Mouse (Mus musculus): ENCODE results near the gene Hcn3. TPM values are rescaled to one million over a fixed set of nuclear protein-coding genes. Genes with fewer than 3 reads are reported as not detected.

Gene Hcn3
- total RNA-seq, 1 experiment: 4.0 TPM

GRCm38 (mm10) chr3:89124241-89124640 is 35.8 kb downstream of the Hcn3 start:
- Histone ChIP-seq H3K9me3 (ENCODE audit: control insufficient read depth, insufficient read depth, low read depth, low read length) (no peaks in the 10 kb centered on the region), H3K9ac (ENCODE audit: insufficient read depth, low read depth, low read length, poor library complexity, severe bottlenecking) (no peak overlapping the region), H3K36me3 (ENCODE audit: control insufficient read depth, insufficient read depth, low read length, poor library complexity, severe bottlenecking) (no peaks in the 10 kb centered on the region), H3K4me1 (ENCODE audit: control insufficient read depth in 2 of 2, insufficient read depth in 2 of 2, low read length in 2 of 2, poor library complexity in 1 of 2) (no peaks in the 10 kb centered on the region), H3K27ac (ENCODE audit: insufficient read depth, low read depth, low read length, poor library complexity, severe bottlenecking) (no peak overlapping the region), H3K4me3 (ENCODE audit: insufficient read depth in 1 of 2, low read depth in 1 of 2, low read length in 2 of 2, poor library complexity in 1 of 2, severe bottlenecking in 1 of 2) (no peak overlapping the region)
- TF ChIP-seq ZNF384 (IDR thresholded peaks at IDR 0.05; ENCODE audit: low read depth, low read length) (no peak), CHD2 (IDR thresholded peaks at IDR 0.05; ENCODE audit: low read depth, low read length) (no peak), HCFC1 (IDR thresholded peaks at IDR 0.05; ENCODE audit: borderline replicate concordance, insufficient read depth, low read length) (no peak), ZC3H11A (IDR thresholded peaks at IDR 0.05; ENCODE audit: borderline replicate concordance, low read depth, low read length) (no peak), MAFK (IDR thresholded peaks at IDR 0.05; ENCODE audit: insufficient read depth, low read depth, low read length) (no peak)
- in situ Hi-C loops (cut with MboI; ENCODE audit: low sequenced_read_pairs in 2 of 2, unreplicated experiment in 2 of 2): no loop called here
- DNase-seq (ENCODE audit: low read depth, low spot score): no peak

- H3K36me3 ChIP-seq (ENCODE audit: control insufficient read depth, insufficient read depth, low read length, poor library complexity, severe bottlenecking): no peaks in the 10 kb centered on the region
- in situ Hi-C loops (cut with MboI; ENCODE audit: low sequenced_read_pairs in 2 of 2, unreplicated experiment in 2 of 2): no loop called here
- H3K9me3 ChIP-seq (ENCODE audit: control insufficient read depth, insufficient read depth, low read depth, low read length): no peaks in the 10 kb centered on the region
- H3K4me1 ChIP-seq (ENCODE audit: control insufficient read depth in 2 of 2, insufficient read depth in 2 of 2, low read length in 2 of 2, poor library complexity in 1 of 2): no peaks in the 10 kb centered on the region
- TF ChIP-seq ZC3H11A (IDR thresholded peaks at IDR 0.05; ENCODE audit: borderline replicate concordance, low read depth, low read length) (no peak), ZNF384 (IDR thresholded peaks at IDR 0.05; ENCODE audit: low read depth, low read length) (no peak), HCFC1 (IDR thresholded peaks at IDR 0.05; ENCODE audit: borderline replicate concordance, insufficient read depth, low read length) (no peak), MAFK (IDR thresholded peaks at IDR 0.05; ENCODE audit: insufficient read depth, low read depth, low read length) (no peak), CHD2 (IDR thresholded peaks at IDR 0.05; ENCODE audit: low read depth, low read length) (no peak)
- no peak overlapping the region for H3K27ac ChIP-seq (ENCODE audit: insufficient read depth, low read depth, low read length, poor library complexity, severe bottlenecking)
- no peak overlapping the region for H3K9ac ChIP-seq (ENCODE audit: insufficient read depth, low read depth, low read length, poor library complexity, severe bottlenecking)
- no peak overlapping the region for H3K4me3 ChIP-seq (ENCODE audit: insufficient read depth in 1 of 2, low read depth in 1 of 2, low read length in 2 of 2, poor library complexity in 1 of 2, severe bottlenecking in 1 of 2)
- DNase-seq (ENCODE audit: low read depth, low spot score): no peak
These were observed 36.7 kb downstream of the Hcn3 start for GRCm38 (mm10) chr3:89123313-89123712.

- Histone ChIP-seq H3K9ac (ENCODE audit: insufficient read depth, low read depth, low read length, poor library complexity, severe bottlenecking) (no peak overlapping the region), H3K4me3 (ENCODE audit: insufficient read depth in 1 of 2, low read depth in 1 of 2, low read length in 2 of 2, poor library complexity in 1 of 2, severe bottlenecking in 1 of 2) (no peak overlapping the region), H3K27ac (ENCODE audit: insufficient read depth, low read depth, low read length, poor library complexity, severe bottlenecking) (no peak overlapping the region), H3K4me1 (ENCODE audit: control insufficient read depth in 2 of 2, insufficient read depth in 2 of 2, low read length in 2 of 2, poor library complexity in 1 of 2) (no peaks in the 10 kb centered on the region; a peak in 1 of 4 replicates), H3K36me3 (ENCODE audit: control insufficient read depth, insufficient read depth, low read length, poor library complexity, severe bottlenecking) (no peaks in the 10 kb centered on the region), H3K9me3 (ENCODE audit: control insufficient read depth, insufficient read depth, low read depth, low read length) (no peaks in the 10 kb centered on the region)
- in situ Hi-C loops (cut with MboI; ENCODE audit: low sequenced_read_pairs in 2 of 2, unreplicated experiment in 2 of 2): no loop called here
- TF ChIP-seq MAFK (IDR thresholded peaks at IDR 0.05; ENCODE audit: insufficient read depth, low read depth, low read length) (no peak), ZNF384 (IDR thresholded peaks at IDR 0.05; ENCODE audit: low read depth, low read length) (no peak), HCFC1 (IDR thresholded peaks at IDR 0.05; ENCODE audit: borderline replicate concordance, insufficient read depth, low read length) (no peak), ZC3H11A (IDR thresholded peaks at IDR 0.05; ENCODE audit: borderline replicate concordance, low read depth, low read length) (no peak), CHD2 (IDR thresholded peaks at IDR 0.05; ENCODE audit: low read depth, low read length) (no peak)
- DNase-seq (ENCODE audit: low read depth, low spot score): no peak
These were observed 44.5 kb downstream of the Hcn3 start for GRCm38 (mm10) chr3:89115522-89115921.

GRCm38 (mm10) chr3:89113058-89113457 is 46.9 kb downstream of the Hcn3 start:
- Histone ChIP-seq H3K4me3 (ENCODE audit: insufficient read depth in 1 of 2, low read depth in 1 of 2, low read length in 2 of 2, poor library complexity in 1 of 2, severe bottlenecking in 1 of 2) (no peak overlapping the region), H3K9ac (ENCODE audit: insufficient read depth, low read depth, low read length, poor library complexity, severe bottlenecking) (no peak overlapping the region), H3K9me3 (ENCODE audit: control insufficient read depth, insufficient read depth, low read depth, low read length) (no peaks in the 10 kb centered on the region), H3K27ac (ENCODE audit: insufficient read depth, low read depth, low read length, poor library complexity, severe bottlenecking) (no peak overlapping the region), H3K4me1 (ENCODE audit: control insufficient read depth in 2 of 2, insufficient read depth in 2 of 2, low read length in 2 of 2, poor library complexity in 1 of 2) (no peaks in the 10 kb centered on the region; a peak in 1 of 4 replicates), H3K36me3 (ENCODE audit: control insufficient read depth, insufficient read depth, low read length, poor library complexity, severe bottlenecking) (no peaks in the 10 kb centered on the region)
- in situ Hi-C loops (cut with MboI; ENCODE audit: low sequenced_read_pairs in 2 of 2, unreplicated experiment in 2 of 2): no loop called here
- no peak for TF ChIP-seq MAFK (IDR thresholded peaks at IDR 0.05; ENCODE audit: insufficient read depth, low read depth, low read length)
- no peak for TF ChIP-seq CHD2 (IDR thresholded peaks at IDR 0.05; ENCODE audit: low read depth, low read length)
- no peak for TF ChIP-seq ZC3H11A (IDR thresholded peaks at IDR 0.05; ENCODE audit: borderline replicate concordance, low read depth, low read length)
- TF ChIP-seq ZNF384 (IDR thresholded peaks at IDR 0.05; ENCODE audit: low read depth, low read length): no peak
- no peak for TF ChIP-seq HCFC1 (IDR thresholded peaks at IDR 0.05; ENCODE audit: borderline replicate concordance, insufficient read depth, low read length)
- no peak for DNase-seq (ENCODE audit: low read depth, low spot score)

GRCm38 (mm10) chr3:89108146-89108545 is 51.9 kb downstream of the Hcn3 start:
- TF ChIP-seq ZNF384 (IDR thresholded peaks at IDR 0.05; ENCODE audit: low read depth, low read length) (no peak), HCFC1 (IDR thresholded peaks at IDR 0.05; ENCODE audit: borderline replicate concordance, insufficient read depth, low read length) (no peak), MAFK (IDR thresholded peaks at IDR 0.05; ENCODE audit: insufficient read depth, low read depth, low read length) (no peak), ZC3H11A (IDR thresholded peaks at IDR 0.05; ENCODE audit: borderline replicate concordance, low read depth, low read length) (no peak), CHD2 (IDR thresholded peaks at IDR 0.05; ENCODE audit: low read depth, low read length) (no peak)
- in situ Hi-C loops (cut with MboI; ENCODE audit: low sequenced_read_pairs in 2 of 2, unreplicated experiment in 2 of 2): no loop called here
- no peak for DNase-seq (ENCODE audit: low read depth, low spot score)
- Histone ChIP-seq H3K36me3 (ENCODE audit: control insufficient read depth, insufficient read depth, low read length, poor library complexity, severe bottlenecking) (no peaks in the 10 kb centered on the region), H3K9me3 (ENCODE audit: control insufficient read depth, insufficient read depth, low read depth, low read length) (no peaks in the 10 kb centered on the region), H3K4me1 (ENCODE audit: control insufficient read depth in 2 of 2, insufficient read depth in 2 of 2, low read length in 2 of 2, poor library complexity in 1 of 2) (peaks cover 0 to 2% of the 10 kb centered on the region in 2 experiments; a peak in 1 of 4 replicates), H3K4me3 (ENCODE audit: insufficient read depth in 1 of 2, low read depth in 1 of 2, low read length in 2 of 2, poor library complexity in 1 of 2, severe bottlenecking in 1 of 2) (no peak overlapping the region), H3K27ac (ENCODE audit: insufficient read depth, low read depth, low read length, poor library complexity, severe bottlenecking) (no peak overlapping the region), H3K9ac (ENCODE audit: insufficient read depth, low read depth, low read length, poor library complexity, severe bottlenecking) (no peak overlapping the region)
